In the genomic region with DNA sequence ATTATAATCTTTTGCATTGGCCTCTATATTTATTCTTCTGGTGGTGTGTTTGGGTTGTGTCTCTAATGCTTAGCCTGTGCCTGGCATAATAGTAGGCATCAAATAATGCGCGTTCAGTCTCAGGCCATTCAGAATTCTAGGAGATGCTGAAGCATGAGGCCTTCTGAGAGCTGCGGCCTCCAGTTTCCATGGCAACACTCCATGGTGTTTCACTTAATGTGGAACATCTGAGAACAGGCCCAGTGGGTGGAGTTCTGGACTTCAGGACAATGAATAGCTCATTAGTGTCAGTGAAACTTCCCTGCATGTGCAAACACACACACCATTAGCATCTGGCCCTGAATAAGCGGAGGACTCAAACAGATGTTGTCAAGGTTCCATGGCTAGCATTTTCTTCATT, we compare ENCODE assay signal across 9 mouse cellular contexts.
DNase-seq lines count a peak whose midpoint lies in the region; ATAC-seq lines count a peak whose summit lies in the region.
"Had no signal": no experiment of that assay in that cellular context is flagged by ENCODE, and none has a peak within 500 bp of the region (broad histone marks: within the 10 kb centered on the region; RNA-seq: fewer than 3 reads in every experiment).

No protein-coding gene starts in this region.

- no peak overlapping the region for H3K4me3 ChIP-seq in neural tube, embryonic 13.5 days

- H3K4me1 ChIP-seq in neural tube, embryonic 13.5 days (replicated peaks) = peaks cover 10% of the 10 kb centered on the region

- no peaks in the 10 kb centered on the region for H3K9me3 ChIP-seq in neural tube, embryonic 13.5 days

- H3K9ac ChIP-seq in neural tube, embryonic 13.5 days = no peak overlapping the region

- no peak overlapping the region for H3K27ac ChIP-seq in neural tube, embryonic 13.5 days (replicated peaks)
- H3K27ac ChIP-seq: macrophage had no signal

- peaks cover 70% of the 10 kb centered on the region for H3K27me3 ChIP-seq in neural tube, embryonic 13.5 days

- ATAC-seq in neural tube, embryonic 13.5 days (ENCODE audit: low read depth) = peak; percentile 87

- H3K4me2 ChIP-seq in neural tube, embryonic 13.5 days = no peak overlapping the region

- 5% methylated on average over 4 of the region's 4 CpGs for WGBS in neural tube, embryonic 13.5 days

- no peaks in the 10 kb centered on the region for H3K36me3 ChIP-seq in neural tube, embryonic 13.5 days

- DNase-seq in layer of hippocampus, adult 18-20 months (ENCODE audit: low spot score in 2 of 2) = peak; percentile 27 to 47
- no peak for DNase-seq in layer of hippocampus, adult 9-10 months (ENCODE audit: low spot score)
- peak; percentile 16 to 46 for DNase-seq in frontal cortex, postnatal 36 days (ENCODE audit: low spot score in 2 of 2)
- DNase-seq in left cerebral cortex, adult 11 months (ENCODE audit: low spot score) = peak; percentile 23
- DNase-seq in cerebellum, adult 18-20 months = no peak
- DNase-seq in liver = no peak
- no peak for DNase-seq in thymus, postnatal 10 days (ENCODE audit: low spot score in 2 of 2)

Comparison
In these comparisons a context has a peak if more than half of its experiments do, and no peak if none do; other contexts are left out.
1. DNase-seq: peak in layer of hippocampus, adult 18-20 months (2 of 2), frontal cortex, postnatal 36 days (2 of 2) and left cerebral cortex, adult 11 months (single experiment); none in layer of hippocampus, adult 9-10 months (single experiment), cerebellum, adult 18-20 months (0 of 2), liver (single experiment) and thymus, postnatal 10 days (0 of 2).